Mouse (Mus musculus): Measurements from ENCODE around the gene Myo19. TPM values are rescaled to one million over a fixed set of nuclear protein-coding genes. Genes with fewer than 3 reads are reported as not detected.

Myo19 gene
- total and polyA plus RNA-seq, 2 experiments from 2014 or later: 3.6 to 7.5 TPM

- no peak overlapping the region for H3K4me2 ChIP-seq (ENCODE audit: low read depth)
- H3K9ac ChIP-seq: no peak overlapping the region
- H3K27me3 ChIP-seq (ENCODE audit: insufficient read depth, low read length): peaks cover 33% of the 10 kb centered on the region
- DNase-seq (no peak), ATAC-seq (no peak)
- 38% methylated on average over 5 of the region's 5 CpGs for WGBS
- H3K4me1 ChIP-seq (ENCODE audit: insufficient read depth): peaks cover 8% of the 10 kb centered on the region; the same call in 1 of the 2 replicates
- no peak for TF ChIP-seq CTCF (IDR thresholded peaks at IDR 0.05; ENCODE audit: low read depth)
- H3K27ac ChIP-seq (ENCODE audit: low read depth, low read length): no peak overlapping the region
- no peaks in the 10 kb centered on the region for H3K9me3 ChIP-seq (ENCODE audit: low read length)
- no peaks in the 10 kb centered on the region for H3K36me3 ChIP-seq (ENCODE audit: insufficient read depth)
- H3K4me3 ChIP-seq (ENCODE audit: low read depth, low read length): no peak overlapping the region
Observed at GRCm38 (mm10) chr11:84956400-84956799, 76.5 kb downstream of the Myo19 start.

- no peak for ATAC-seq
- Histone ChIP-seq H3K4me1 (ENCODE audit: insufficient read depth) (peaks cover 8% of the 10 kb centered on the region; the same call in 1 of the 2 replicates), H3K4me2 (ENCODE audit: low read depth) (peak overlapping the region; percentile 63), H3K9me3 (ENCODE audit: low read length) (no peaks in the 10 kb centered on the region), H3K27me3 (ENCODE audit: insufficient read depth, low read length) (peaks cover 33% of the 10 kb centered on the region), H3K36me3 (ENCODE audit: insufficient read depth) (no peaks in the 10 kb centered on the region), H3K9ac (no peak overlapping the region), H3K27ac (ENCODE audit: low read depth, low read length) (no peak overlapping the region), H3K4me3 (ENCODE audit: low read depth, low read length) (peak overlapping the region; percentile 34)
- no peak for TF ChIP-seq CTCF (IDR thresholded peaks at IDR 0.05; ENCODE audit: low read depth)
- peak; percentile 25 for DNase-seq
- 10% methylated on average over 15 of the region's 15 CpGs for WGBS
Observed at GRCm38 (mm10) chr11:84957171-84957570, 77.2 kb downstream of the Myo19 start.

GRCm38 (mm10) chr11:84957591-84958270, 77.8 kb downstream of the Myo19 start, which contains the start of gene Car4:
TSS of gene Car4 (plus strand) at chr11:84957786.
- H3K9me3 ChIP-seq (ENCODE audit: low read length): no peaks in the 10 kb centered on the region
- ATAC-seq (no peak), DNase-seq (peak; percentile 25)
- TF ChIP-seq CTCF (IDR thresholded peaks at IDR 0.05; ENCODE audit: low read depth): no peak
- peak within 1 kb of the TSS; percentile 34 for H3K4me3 ChIP-seq (ENCODE audit: low read depth, low read length)
- H3K27ac ChIP-seq (ENCODE audit: low read depth, low read length): no peak within 1 kb of the TSS
- H3K4me1 ChIP-seq (ENCODE audit: insufficient read depth): peaks cover 8% of the 10 kb centered on the region; the same call in 1 of the 2 replicates
- H3K4me2 ChIP-seq (ENCODE audit: low read depth): peak within 1 kb of the TSS; percentile 63
- under 1% methylated on average over 49 of the region's 49 CpGs for WGBS
- peaks cover 33% of the 10 kb centered on the region for H3K27me3 ChIP-seq (ENCODE audit: insufficient read depth, low read length)
- no peaks in the 10 kb centered on the region for H3K36me3 ChIP-seq (ENCODE audit: insufficient read depth)
- H3K9ac ChIP-seq: peak within 1 kb of the TSS; percentile 40; the same call in 1 of the 2 replicates

GRCm38 (mm10) chr11:84958271-84958630, 78.3 kb downstream of the Myo19 start:
- peak overlapping the region; percentile 34 for H3K4me3 ChIP-seq (ENCODE audit: low read depth, low read length)
- no peaks in the 10 kb centered on the region for H3K9me3 ChIP-seq (ENCODE audit: low read length)
- 0 out of 2 replicates have a peak overlapping the region, but pooled peaks have one; percentile 40 for H3K9ac ChIP-seq
- peaks cover 33% of the 10 kb centered on the region for H3K27me3 ChIP-seq (ENCODE audit: insufficient read depth, low read length)
- H3K4me1 ChIP-seq (ENCODE audit: insufficient read depth): peaks cover 8% of the 10 kb centered on the region; the same call in 1 of the 2 replicates
- WGBS: 2% methylated on average over 11 of the region's 11 CpGs
- no peak overlapping the region for H3K27ac ChIP-seq (ENCODE audit: low read depth, low read length)
- peak overlapping the region; percentile 63 for H3K4me2 ChIP-seq (ENCODE audit: low read depth)
- no peaks in the 10 kb centered on the region for H3K36me3 ChIP-seq (ENCODE audit: insufficient read depth)
- TF ChIP-seq CTCF (IDR thresholded peaks at IDR 0.05; ENCODE audit: low read depth): no peak
- ATAC-seq (no peak), DNase-seq (no peak)

GRCm38 (mm10) chr11:84959181-84959580, 79.2 kb downstream of the Myo19 start:
- no peak overlapping the region for H3K4me3 ChIP-seq (ENCODE audit: low read depth, low read length)
- 19% methylated on average over 5 of the region's 5 CpGs for WGBS
- no peak overlapping the region for H3K27ac ChIP-seq (ENCODE audit: low read depth, low read length)
- no peak for TF ChIP-seq CTCF (IDR thresholded peaks at IDR 0.05; ENCODE audit: low read depth)
- no peak overlapping the region for H3K9ac ChIP-seq
- H3K9me3 ChIP-seq (ENCODE audit: low read length): no peaks in the 10 kb centered on the region
- no peak for DNase-seq
- ATAC-seq: no peak
- H3K4me1 ChIP-seq (ENCODE audit: insufficient read depth): peaks cover 8% of the 10 kb centered on the region; the same call in 1 of the 2 replicates
- H3K27me3 ChIP-seq (ENCODE audit: insufficient read depth, low read length): peaks cover 33% of the 10 kb centered on the region
- no peak overlapping the region for H3K4me2 ChIP-seq (ENCODE audit: low read depth)
- H3K36me3 ChIP-seq (ENCODE audit: insufficient read depth): no peaks in the 10 kb centered on the region

- DNase-seq (no peak), ATAC-seq (no peak)
- Histone ChIP-seq H3K27me3 (ENCODE audit: insufficient read depth, low read length) (peaks cover 33% of the 10 kb centered on the region), H3K27ac (ENCODE audit: low read depth, low read length) (no peak overlapping the region), H3K4me2 (ENCODE audit: low read depth) (no peak overlapping the region), H3K4me1 (ENCODE audit: insufficient read depth) (peaks cover 8% of the 10 kb centered on the region; the same call in 1 of the 2 replicates), H3K9ac (no peak overlapping the region), H3K9me3 (ENCODE audit: low read length) (no peaks in the 10 kb centered on the region), H3K36me3 (ENCODE audit: insufficient read depth) (no peaks in the 10 kb centered on the region), H3K4me3 (ENCODE audit: low read depth, low read length) (no peak overlapping the region)
- no peak for TF ChIP-seq CTCF (IDR thresholded peaks at IDR 0.05; ENCODE audit: low read depth)
- WGBS: 5% methylated on average over 9 of the region's 9 CpGs
Observed at GRCm38 (mm10) chr11:84959701-84960181, 79.8 kb downstream of the Myo19 start.

GRCm38 (mm10) chr11:84960291-84960690, 80.3 kb downstream of the Myo19 start:
- ATAC-seq (no peak), DNase-seq (no peak)
- H3K9me3 ChIP-seq (ENCODE audit: low read length): no peaks in the 10 kb centered on the region
- H3K27ac ChIP-seq (ENCODE audit: low read depth, low read length): no peak overlapping the region
- H3K36me3 ChIP-seq (ENCODE audit: insufficient read depth): no peaks in the 10 kb centered on the region
- 43% methylated on average over 3 of the region's 3 CpGs for whole genome bisulfite sequencing
- H3K27me3 ChIP-seq (ENCODE audit: insufficient read depth, low read length): peaks cover 33% of the 10 kb centered on the region
- no peak overlapping the region for H3K4me3 ChIP-seq (ENCODE audit: low read depth, low read length)
- no peak for TF ChIP-seq CTCF (IDR thresholded peaks at IDR 0.05; ENCODE audit: low read depth)
- peaks cover 8% of the 10 kb centered on the region; the same call in 1 of the 2 replicates for H3K4me1 ChIP-seq (ENCODE audit: insufficient read depth)
- no peak overlapping the region for H3K9ac ChIP-seq
- no peak overlapping the region for H3K4me2 ChIP-seq (ENCODE audit: low read depth)

Measured in forebrain, postnatal 0 days (tissue).